Mouse (Mus musculus) ovary, postnatal 10 days (tissue): ENCODE data around the gene H2al1b.

Experiments used
- DNase-seq: peaks from one replicate; pipeline ENCODE4 v3.0.0; 2022; ENCODE audit warnings: low spot score

The H2al1b gene

GRCm38 (mm10) chrX:11346756-11347155, 44.5 kb downstream of the H2al1b start:
- no peak for DNase-seq
